Mouse (Mus musculus) forebrain, postnatal 0 days (tissue): ENCODE data around the gene Foxn4. TPM values are rescaled to one million over a fixed set of nuclear protein-coding genes. Genes with fewer than 3 reads are reported as not detected.

Source experiments
- ATAC-seq: fragments of 200-750 bp; cut with Nextera tagmentation; 2 replicates; pipeline ENCODE4 v1.8.0; 2017; ENCODE audit warnings: mild to moderate bottlenecking, moderate library complexity
- DNase-seq: peaks from one replicate; pipeline ENCODE4 v3.0.0-alpha.2; 2015
- H3K27ac ChIP-seq: fragments of 300-500 bp; sonication (generic); 2 replicates; pipeline ENCODE4 v1.5.1; 2014; ENCODE audit warnings: low read depth, mild to moderate bottlenecking, antibody characterized with exemption, low read length, moderate library complexity, mixed read lengths
- H3K27me3 ChIP-seq: fragments of 300-500 bp; sonication (generic); 2 replicates; pipeline ENCODE4 v1.6.1; 2014; ENCODE audit warnings: mild to moderate bottlenecking, low read length, mixed read lengths; ENCODE audit not compliant: insufficient read depth
- H3K36me3 ChIP-seq: fragments of 300-500 bp; sonication (generic); 2 replicates; pipeline ENCODE4 v1.6.1; 2014; ENCODE audit warnings: mild to moderate bottlenecking, moderate library complexity; ENCODE audit not compliant: insufficient read depth
- H3K4me1 ChIP-seq: fragments of 300-500 bp; sonication (generic); 2 replicates; pipeline ENCODE4 v1.6.1; 2014; ENCODE audit warnings: antibody characterized with exemption; ENCODE audit not compliant: insufficient read depth
- H3K4me2 ChIP-seq: fragments of 300-500 bp; sonication (generic); 2 replicates; pipeline ENCODE4 v1.6.1; 2014; ENCODE audit warnings: low read depth, mild to moderate bottlenecking, moderate library complexity
- H3K4me3 ChIP-seq: fragments of 300-500 bp; sonication (generic); 2 replicates; pipeline ENCODE4 v1.5.1; 2014; ENCODE audit warnings: low read depth, low read length, mixed read lengths
- H3K9ac ChIP-seq: fragments of 300-500 bp; sonication (generic); 2 replicates; pipeline ENCODE4 v1.6.1; 2014; ENCODE audit warnings: mild to moderate bottlenecking
- H3K9me3 ChIP-seq: fragments of 300-500 bp; sonication (generic); 2 replicates; pipeline ENCODE4 v1.6.1; 2016; ENCODE audit warnings: low read length
- CTCF ChIP-seq: sonication (generic); IDR thresholded peaks from 2 replicates; pipeline ENCODE4 v1.5.1; 2016; ENCODE audit warnings: antibody characterized with exemption, control low read depth, low read depth
- WGBS: fragments of 180-500 bp; shearing (Covaris S2); extraction: QIAGEN DNeasy Blood & Tissue Kit; methylation state at CpG from one replicate; pipeline ENCODE4 v1.1.7; 2014; 5-methylcytosine and 5-hydroxymethylcytosine counted together
- polyA plus RNA-seq: library from polyadenylated mRNA; unstranded; fragments of >200 nt; fragmentation: Nextera tagmentation; extraction: Ambion mirVana; gene quantifications from 2 replicates; pipeline ENCODE4 v1.2.1, GENCODE M21; 2015
- total RNA-seq: library from RNA; depleted of rRNA; stranded (reverse); fragments of >200 nt; gene quantifications from 2 replicates; pipeline ENCODE4 v1.2.3, GENCODE M21; 2014; rRNA removed

Foxn4 gene
- total and polyA plus RNA-seq, 2 experiments from 2014 or later: 0.67 to 0.76 TPM

DNA sequence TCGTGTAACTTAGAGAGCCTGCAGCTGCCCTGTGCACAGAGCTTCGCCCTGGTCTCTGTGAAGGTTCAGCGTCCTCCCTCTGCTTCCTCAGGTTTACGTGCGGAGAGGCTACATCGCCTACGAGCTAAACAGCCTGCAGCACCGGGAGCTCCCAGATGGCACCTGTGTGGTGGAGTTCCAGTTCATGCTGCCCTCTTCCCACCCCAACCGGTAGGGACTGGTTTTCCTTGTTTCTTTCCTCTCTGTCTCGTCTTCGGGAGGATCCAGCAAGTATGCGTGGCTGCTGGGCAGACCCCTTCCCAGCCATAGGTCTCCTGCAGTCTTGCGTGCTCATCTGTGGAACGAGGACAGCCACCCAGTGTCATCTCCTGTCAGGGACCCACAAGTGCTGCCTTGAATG lies 54.8 kb downstream of the Foxn4 start:
- Histone ChIP-seq H3K9me3 (no peaks in the 10 kb centered on the region), H3K27ac (no peak overlapping the region), H3K4me1 (no peaks in the 10 kb centered on the region), H3K9ac (no peak overlapping the region), H3K27me3 (no peaks in the 10 kb centered on the region), H3K4me3 (no peak overlapping the region), H3K4me2 (no peak overlapping the region), H3K36me3 (no peaks in the 10 kb centered on the region)
- TF ChIP-seq CTCF: no peak
- DNase-seq (no peak), ATAC-seq (no peak)
- WGBS: 88% methylated on average over 14 of the region's 14 CpGs

DNA sequence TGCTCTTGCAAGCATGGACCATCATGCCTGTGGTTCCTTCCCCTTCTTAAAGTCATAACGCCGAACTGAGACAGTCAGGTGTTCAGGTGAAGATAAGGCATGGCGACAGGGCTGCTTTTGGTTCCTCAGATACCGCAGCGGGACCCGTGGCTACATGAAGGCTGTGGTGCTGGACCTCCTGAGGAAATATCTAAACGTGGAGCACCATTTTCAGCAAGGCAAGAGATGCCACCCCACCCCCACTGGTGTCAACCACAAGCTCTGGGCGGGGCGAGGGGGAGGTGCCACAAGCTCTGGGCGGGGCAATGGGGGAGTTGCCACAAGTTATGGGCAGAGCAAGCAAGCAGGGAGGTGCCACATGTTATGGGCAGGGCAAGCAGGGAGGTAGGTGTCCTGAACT lies 60.4 kb downstream of the Foxn4 start:
- Histone ChIP-seq H3K27ac (no peak overlapping the region), H3K4me1 (no peaks in the 10 kb centered on the region), H3K27me3 (no peaks in the 10 kb centered on the region), H3K4me3 (no peak overlapping the region), H3K36me3 (no peaks in the 10 kb centered on the region), H3K9ac (no peak overlapping the region), H3K4me2 (no peak overlapping the region), H3K9me3 (no peaks in the 10 kb centered on the region)
- 76% methylated on average over 10 of the region's 10 CpGs for WGBS
- TF ChIP-seq CTCF: no peak
- no peak for ATAC-seq
- no peak for DNase-seq

DNA sequence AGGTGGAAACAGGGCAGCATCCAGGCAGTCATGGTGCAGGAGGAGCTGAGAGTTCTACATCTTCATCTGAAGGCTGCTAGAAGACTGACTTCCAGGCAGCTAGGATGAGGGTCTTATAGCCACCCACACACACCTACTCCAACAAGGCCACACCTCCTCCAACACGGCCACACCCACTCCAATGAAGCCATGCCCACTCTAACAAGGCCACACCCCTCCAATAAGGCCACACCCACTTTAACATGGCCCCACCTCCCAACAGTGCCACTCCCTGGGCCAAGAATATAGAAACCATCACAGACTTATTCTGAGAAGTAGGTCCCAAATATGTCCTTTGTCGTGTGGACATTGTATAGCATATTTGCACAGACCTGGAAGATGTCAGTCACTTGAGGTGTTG lies 67.4 kb downstream of the Foxn4 start:
- no peak for TF ChIP-seq CTCF
- DNase-seq (no peak), ATAC-seq (no peak)
- H3K4me1 ChIP-seq: no peaks in the 10 kb centered on the region
- H3K4me3 ChIP-seq: no peak overlapping the region
- no peak overlapping the region for H3K9ac ChIP-seq
- 85% methylated on average over 2 of the region's 2 CpGs for WGBS
- no peaks in the 10 kb centered on the region for H3K27me3 ChIP-seq
- H3K4me2 ChIP-seq: no peak overlapping the region
- no peaks in the 10 kb centered on the region for H3K9me3 ChIP-seq
- H3K27ac ChIP-seq: no peak overlapping the region
- no peaks in the 10 kb centered on the region for H3K36me3 ChIP-seq

Other genes starting within 250 kb of the Foxn4 start
- 28.5 and 47.7 TPM in 2 replicates for gene Usp30, start 208.3 kb downstream of the Foxn4 start, total RNA-seq
- 14.4 and 18.0 TPM in 2 replicates for gene Usp30, start 208.3 kb downstream of the Foxn4 start, polyA plus RNA-seq
- 153 and 177 TPM in 2 replicates for gene Svop, start 182.2 kb downstream of the Foxn4 start, total RNA-seq
- gene Svop, start 182.2 kb downstream of the Foxn4 start, polyA plus RNA-seq: 89.7 and 97.5 TPM in 2 replicates
- gene Alkbh2, start 145.6 kb downstream of the Foxn4 start, total RNA-seq: 4.6 and 5.8 TPM in 2 replicates
- gene Alkbh2, start 145.6 kb downstream of the Foxn4 start, polyA plus RNA-seq: 6.9 and 7.6 TPM in 2 replicates
- 6.7 and 7.8 TPM in 2 replicates for gene Ung, start 143.4 kb downstream of the Foxn4 start, total RNA-seq
- 7.5 and 9.1 TPM in 2 replicates for gene Ung, start 143.4 kb downstream of the Foxn4 start, polyA plus RNA-seq
- gene Acacb, start 127.3 kb downstream of the Foxn4 start, total RNA-seq: 2.0 and 4.0 TPM in 2 replicates
- gene Acacb, start 127.3 kb downstream of the Foxn4 start, polyA plus RNA-seq: 2.7 and 4.3 TPM in 2 replicates
- 0.67 and 0.77 TPM in 2 replicates for gene Myo1h, start 15.4 kb upstream of the Foxn4 start, total RNA-seq
- gene Myo1h, start 15.4 kb upstream of the Foxn4 start, polyA plus RNA-seq: 0.44 and 0.63 TPM in 2 replicates
- gene Kctd10, start 106.7 kb upstream of the Foxn4 start, total RNA-seq: 61.6 and 63.0 TPM in 2 replicates
- 69.7 and 74.1 TPM in 2 replicates for gene Kctd10, start 106.7 kb upstream of the Foxn4 start, polyA plus RNA-seq
- gene Ube3b, start 106.8 kb upstream of the Foxn4 start, total RNA-seq: 45.1 and 46.8 TPM in 2 replicates
- gene Ube3b, start 106.8 kb upstream of the Foxn4 start, polyA plus RNA-seq: 31.0 and 35.2 TPM in 2 replicates
- gene Mmab, start 170.3 kb upstream of the Foxn4 start, total RNA-seq: 26.2 and 26.8 TPM in 2 replicates
- 22.7 and 28.6 TPM in 2 replicates for gene Mmab, start 170.3 kb upstream of the Foxn4 start, polyA plus RNA-seq
- 99.3 and 112 TPM in 2 replicates for gene Mvk, start 170.5 kb upstream of the Foxn4 start, total RNA-seq
- 59.0 and 65.7 TPM in 2 replicates for gene Mvk, start 170.5 kb upstream of the Foxn4 start, polyA plus RNA-seq